Mouse (Mus musculus): ENCODE data around the gene Ermap.

Ermap gene

DNA sequence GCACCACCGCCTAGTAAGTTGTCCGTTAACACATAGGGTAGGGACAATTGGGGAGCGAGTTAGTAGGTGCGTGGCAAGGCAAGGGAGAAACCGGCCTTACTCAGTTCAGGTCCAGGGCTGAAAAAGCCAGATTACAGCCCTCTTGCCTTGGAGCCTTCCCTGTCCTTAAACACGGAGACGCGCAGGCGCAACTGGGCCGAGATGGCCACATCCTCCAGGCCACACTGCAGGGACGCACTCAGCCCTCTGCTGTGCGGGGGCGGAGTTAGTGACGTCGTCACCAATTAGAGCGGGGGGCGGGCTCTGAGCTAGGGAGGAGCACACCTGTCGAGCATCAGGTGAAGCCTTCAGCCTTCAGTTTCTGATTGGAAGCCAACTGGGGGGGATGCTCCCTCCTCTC lies 51.6 kb downstream of the Ermap start:
- DNase-seq (ENCODE audit: low spot score in 2 of 2) = peak; percentile 70 to 79

DNA sequence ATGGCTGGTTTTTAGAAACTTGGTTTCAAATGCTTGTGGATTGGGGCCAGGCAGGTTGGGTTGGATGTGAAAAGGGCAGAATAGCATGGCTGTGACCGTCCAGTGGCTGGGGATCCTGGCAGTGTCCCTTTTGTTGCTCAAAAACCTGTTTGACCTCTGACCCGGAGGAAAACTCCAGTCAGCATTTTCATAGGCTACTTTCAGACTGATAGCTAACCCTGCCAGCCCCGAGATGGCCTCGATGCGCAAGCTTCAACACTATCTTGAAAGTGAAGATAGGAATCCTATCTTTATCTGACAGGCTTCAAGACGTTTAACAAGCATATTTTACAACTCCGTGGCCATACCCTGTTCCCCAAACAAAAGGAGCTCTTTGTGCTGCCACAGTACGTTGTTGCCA lies 52.5 kb downstream of the Ermap start:
- no peak for DNase-seq (ENCODE audit: low spot score in 2 of 2)

DNA sequence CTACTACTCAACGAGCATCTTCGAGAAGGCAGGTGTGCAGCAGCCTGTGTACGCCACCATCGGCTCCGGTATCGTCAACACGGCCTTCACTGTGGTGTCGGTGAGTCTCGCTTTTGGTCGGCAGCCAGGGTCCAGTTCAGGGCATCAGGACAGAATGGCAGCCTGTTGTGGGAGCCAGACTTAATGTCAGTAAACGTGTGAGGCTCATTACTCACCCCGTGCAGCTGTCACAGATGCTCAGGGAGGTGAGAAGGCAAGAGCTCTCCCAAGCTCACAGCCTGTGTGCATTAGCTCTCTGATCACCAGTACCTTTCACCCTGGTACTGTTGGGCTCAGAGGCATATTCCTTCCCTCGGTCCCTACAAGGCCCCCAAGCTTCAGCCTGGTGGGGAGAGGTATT lies 56.0 kb downstream of the Ermap start:
- DNase-seq (ENCODE audit: low spot score in 2 of 2) = no peak

DNA sequence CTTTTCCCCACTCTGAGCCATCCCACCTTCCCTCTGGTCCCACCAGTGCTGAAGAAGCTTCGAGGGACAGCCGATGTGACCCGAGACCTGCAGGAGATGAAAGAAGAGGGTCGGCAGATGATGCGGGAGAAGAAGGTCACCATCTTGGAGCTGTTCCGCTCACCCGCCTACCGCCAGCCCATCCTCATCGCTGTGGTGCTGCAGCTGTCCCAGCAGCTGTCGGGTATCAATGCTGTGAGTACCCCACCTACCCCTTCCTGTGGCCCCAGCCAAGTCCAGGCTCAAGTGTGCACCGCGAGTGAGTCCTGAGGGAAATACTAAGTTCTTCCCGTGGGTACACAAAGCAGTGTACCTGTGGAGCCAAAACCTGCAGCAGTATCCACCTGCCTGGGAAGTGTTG lies 56.5 kb downstream of the Ermap start:
- no peak for DNase-seq (ENCODE audit: low spot score in 2 of 2)

DNA sequence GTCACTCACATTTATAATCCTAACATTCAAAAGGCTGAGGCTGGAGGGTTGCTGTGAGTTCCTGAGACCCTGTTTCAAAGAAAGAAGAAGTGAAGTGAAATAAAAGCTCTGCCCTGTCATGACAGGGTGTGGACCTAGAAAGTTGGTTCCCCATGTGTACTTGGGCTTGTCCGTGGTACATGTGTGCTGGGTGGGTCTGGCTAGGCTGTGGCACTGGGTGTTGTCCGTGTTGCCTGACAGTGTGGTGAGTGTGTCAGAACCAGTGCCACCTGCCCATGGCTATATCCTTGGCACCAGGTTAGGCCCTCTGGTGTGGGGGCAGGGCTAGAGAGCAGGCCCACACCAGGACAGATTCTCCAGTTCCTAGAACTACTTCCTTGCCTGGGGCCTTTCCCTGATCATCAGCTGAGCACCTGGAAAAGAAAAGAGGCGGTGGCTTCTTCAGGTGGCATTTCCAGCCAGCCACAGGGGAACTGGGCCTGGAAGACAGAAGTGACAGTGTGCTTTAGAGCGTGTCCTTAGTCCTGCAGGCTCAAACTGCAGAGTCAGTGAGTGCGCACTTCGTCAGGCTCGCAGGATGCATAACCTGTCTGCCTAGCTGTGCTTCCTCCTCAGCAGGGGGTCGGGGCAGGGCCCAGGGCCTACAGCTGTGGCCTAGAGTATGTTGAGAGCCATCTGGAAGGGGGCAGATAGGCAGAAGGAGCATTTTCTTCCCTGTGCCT lies 58.5 kb downstream of the Ermap start:
- DNase-seq (ENCODE audit: low spot score in 2 of 2) = no peak

- DNase-seq (ENCODE audit: low spot score in 2 of 2) = no peak
These were observed 60.7 kb downstream of the Ermap start for GRCm38 (mm10) chr4:119129096-119129495.

- DNase-seq (ENCODE audit: low spot score in 2 of 2) = no peak
These were observed 61.3 kb downstream of the Ermap start for GRCm38 (mm10) chr4:119128547-119128946.

DNA sequence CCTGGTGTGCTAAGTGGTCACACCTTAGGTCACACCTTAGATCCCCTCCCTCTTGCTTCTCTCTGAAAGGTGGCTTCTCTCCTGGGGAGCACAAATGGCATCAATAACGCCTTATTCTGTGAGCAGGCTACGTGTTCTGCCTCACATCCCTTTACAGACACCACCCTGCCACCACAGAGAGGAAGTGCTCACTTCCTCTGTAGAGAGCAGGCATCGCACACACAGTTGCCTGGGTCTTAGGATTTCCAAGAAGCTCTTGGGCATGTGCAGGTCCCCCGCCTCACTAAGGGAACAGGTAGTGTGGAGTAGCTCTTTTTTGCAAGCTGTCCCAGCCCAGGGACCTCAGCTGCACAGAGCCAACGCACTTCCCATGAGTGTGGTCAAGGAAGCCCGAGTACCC lies 62.6 kb downstream of the Ermap start:
- no peak for DNase-seq (ENCODE audit: low spot score in 2 of 2)

DNA sequence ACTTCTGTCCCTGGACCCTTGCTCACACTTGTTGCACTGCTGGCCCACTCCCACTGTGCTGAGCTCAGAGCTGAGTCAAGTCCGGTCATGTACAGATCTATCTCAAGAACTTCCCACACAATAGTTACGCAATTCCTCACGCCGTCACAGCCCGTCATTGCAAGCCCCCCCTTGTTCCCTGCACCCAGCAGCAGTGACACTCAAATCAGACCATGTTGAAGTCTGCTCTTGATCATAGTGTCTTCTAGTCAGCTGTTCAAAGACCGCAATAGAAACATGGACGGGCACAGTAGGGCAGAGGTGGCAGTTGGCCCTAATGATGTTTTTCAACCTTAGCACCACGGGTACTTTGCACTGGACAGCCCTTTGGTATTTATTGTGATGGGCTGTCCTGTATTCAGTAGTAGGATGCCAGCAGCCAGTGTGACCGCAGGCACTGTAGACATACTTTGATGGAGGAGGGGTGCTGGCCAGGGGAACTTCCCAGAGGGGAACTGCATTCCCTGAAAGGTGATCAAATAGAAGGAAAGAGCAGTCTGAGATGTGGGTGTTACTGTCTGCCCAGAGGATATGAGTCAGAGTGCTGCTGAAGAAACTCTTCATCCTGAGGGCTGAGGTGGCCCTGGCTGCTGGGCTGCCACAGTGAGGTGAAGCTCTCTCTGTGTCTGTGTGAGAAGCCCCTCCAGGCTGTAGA lies 64.1 kb downstream of the Ermap start:
- peak in 1 of 2 experiments; percentile 47 for DNase-seq (ENCODE audit: low spot score in 2 of 2)
